Mouse (Mus musculus): ENCODE measurements around the gene Ehmt2.

DNA sequence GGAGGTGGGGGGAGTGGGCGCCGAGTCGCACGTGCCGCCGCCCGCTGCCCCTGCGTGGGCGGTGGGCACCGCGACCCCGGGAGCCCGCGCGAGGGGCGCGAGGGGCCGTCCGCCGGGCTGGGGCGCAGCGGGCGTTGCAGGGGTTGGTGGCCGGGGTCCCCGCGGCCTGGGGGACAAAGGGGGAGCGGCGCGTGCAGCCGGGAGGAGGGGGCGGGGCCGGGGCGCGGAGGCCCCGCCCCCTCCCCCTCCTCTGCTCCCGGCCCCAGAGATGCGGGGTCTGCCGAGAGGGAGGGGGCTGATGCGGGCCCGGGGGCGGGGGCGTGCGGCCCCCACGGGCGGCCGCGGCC lies 410 bp downstream of the Ehmt2 start:
- TF ChIP-seq GATA1 (IDR thresholded peaks at IDR 0.05; ENCODE audit: borderline replicate concordance, low read length), result no peak
- no peak for TF ChIP-seq FLI1 (IDR thresholded peaks at IDR 0.05; ENCODE audit: low read length)

All from megakaryocyte, embryonic 14.5 days (primary cell).